Mouse (Mus musculus) E14TG2a.4 (cell line): ENCODE data around the gene Vmn2r90.

Experiments used
- CTCF ChIP-seq: conservative IDR thresholded peaks from 2 replicates; pipeline ENCODE4 v1.5.1; 2014; ENCODE audit warnings: low read length
- NANOG ChIP-seq: IDR thresholded peaks from 2 replicates; pipeline ENCODE4 v1.6.1; 2014; ENCODE audit warnings: borderline replicate concordance, low read length, mixed read lengths
- POU5F1 ChIP-seq: IDR thresholded peaks from 2 replicates; pipeline ENCODE4 v1.6.1; 2014; ENCODE audit warnings: low read length, borderline replicate concordance

DNA sequence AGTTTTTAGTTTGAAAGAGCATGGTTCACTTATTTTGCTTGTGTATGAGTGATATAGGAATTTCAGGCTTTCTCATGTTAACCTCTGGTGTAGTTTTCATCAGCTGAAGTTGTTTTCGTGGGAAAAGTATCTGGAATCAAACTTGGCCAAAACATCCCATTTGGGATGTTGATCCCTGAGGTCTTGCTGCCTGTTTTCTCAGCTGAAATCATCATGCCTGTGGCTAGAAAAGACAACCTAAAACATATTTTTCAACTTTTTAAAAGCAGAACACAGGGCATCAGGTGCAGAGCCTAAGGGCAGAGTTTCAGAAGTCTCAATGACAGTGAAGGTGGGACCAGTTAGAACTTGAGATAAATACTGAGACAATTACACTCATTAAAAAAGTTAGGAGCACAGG is at the start of gene Vmn2r90:
- TF ChIP-seq CTCF: no peak
- no peak for TF ChIP-seq NANOG
- no peak for TF ChIP-seq POU5F1
